Mouse (Mus musculus) intestine, postnatal 0 days (tissue): ENCODE measurements around the gene Gnl1. TPM values are rescaled to one million over a fixed set of nuclear protein-coding genes. Genes with fewer than 3 reads are reported as not detected.
A peak's percentile ranks its signal among the peaks of the same experiment; 100 is the strongest.
"Not testable (repeated sequence)": the region's sequence is repeated elsewhere in the genome, so short reads cannot be mapped to it uniquely, and the experiment has no call there.

Experiments used
- ATAC-seq: fragments of 200-750 bp; cut with Nextera tagmentation; 2 replicates; pipeline ENCODE4 v1.8.0; 2017; ENCODE audit warnings: mild to moderate bottlenecking, moderate TSS enrichment, moderate library complexity
- H3K27ac ChIP-seq: fragments of 300-500 bp; sonication (generic); 2 replicates; pipeline ENCODE4 v1.5.1; 2014; ENCODE audit warnings: mild to moderate bottlenecking, low read depth, low read length, moderate library complexity
- H3K27me3 ChIP-seq: fragments of 300-500 bp; sonication (generic); replicated peaks from 2 replicates; pipeline ENCODE4 v1.6.1; 2014; ENCODE audit warnings: low read length, mixed read lengths; ENCODE audit not compliant: control insufficient read depth, insufficient read depth
- H3K36me3 ChIP-seq: fragments of 300-500 bp; sonication (generic); 2 replicates; pipeline ENCODE4 v1.6.1; 2014; ENCODE audit warnings: mild to moderate bottlenecking, moderate library complexity; ENCODE audit not compliant: control insufficient read depth, insufficient read depth
- H3K4me1 ChIP-seq: fragments of 300-500 bp; sonication (generic); replicated peaks from 2 replicates; pipeline ENCODE4 v1.6.1; 2014; ENCODE audit warnings: antibody characterized with exemption, low read length, mixed read lengths; ENCODE audit not compliant: control insufficient read depth, insufficient read depth
- H3K4me2 ChIP-seq: fragments of 300-500 bp; sonication (generic); replicated peaks from 2 replicates; pipeline ENCODE4 v1.6.1; 2014; ENCODE audit warnings: low read depth, mild to moderate bottlenecking, moderate library complexity
- H3K4me3 ChIP-seq: fragments of 300-500 bp; sonication (generic); 2 replicates; pipeline ENCODE4 v1.5.1; 2014; ENCODE audit warnings: low read depth, low read length
- H3K9ac ChIP-seq: fragments of 300-500 bp; sonication (generic); 2 replicates; pipeline ENCODE4 v1.6.1; 2014; ENCODE audit warnings: mild to moderate bottlenecking, low read depth, low read length
- H3K9me3 ChIP-seq: fragments of 300-500 bp; sonication (generic); 2 replicates; pipeline ENCODE4 v1.6.1; 2016; ENCODE audit warnings: mixed run types; ENCODE audit not compliant: control insufficient read depth
- CTCF ChIP-seq: sonication (generic); IDR thresholded peaks from 2 replicates; pipeline ENCODE4 v1.5.1; 2016; ENCODE audit warnings: low read depth, mild to moderate bottlenecking, control low read depth, antibody characterized with exemption, moderate library complexity
- WGBS: fragments of 180-500 bp; shearing (Covaris S2); extraction: QIAGEN DNeasy Blood & Tissue Kit; methylation state at CpG from one replicate; pipeline ENCODE4 v1.1.7; 2014; 5-methylcytosine and 5-hydroxymethylcytosine counted together
- polyA plus RNA-seq: library from polyadenylated mRNA; unstranded; fragments of >200 nt; fragmentation: Nextera tagmentation; extraction: Ambion mirVana; gene quantifications from 2 replicates; pipeline ENCODE4 v1.2.1, GENCODE M21; 2015

Gene Gnl1
- polyA plus RNA-seq: 29.4 and 33.9 TPM in 2 replicates

GRCm38 (mm10) chr17:35979401-35980362, at the start of gene Gnl1, which contains the start of gene Prr3:
Gene Gnl1, plus strand, starts transcription at chr17:35979851.
Gene Prr3, minus strand, starts transcription at chr17:35980236.
- peak; percentile 55 for TF ChIP-seq CTCF
- Histone ChIP-seq H3K36me3 (peaks cover 19% of the 10 kb centered on the region), H3K9ac (peak within 1 kb of the TSS; percentile 75), H3K4me1 (0 out of 2 replicates have a peak, but pooled peaks cover 4% of the 10 kb centered on the region), H3K27ac (peak within 1 kb of the TSS; percentile 97), H3K9me3 (no peaks in the 10 kb centered on the region), H3K4me2 (peak within 1 kb of the TSS; percentile 99), H3K27me3 (no peaks in the 10 kb centered on the region), H3K4me3 (peak within 1 kb of the TSS; percentile 92)
- peak; percentile 88 for ATAC-seq
- WGBS: 1% methylated on average over 98 of the region's 109 CpGs

- no peaks in the 10 kb centered on the region for H3K9me3 ChIP-seq
- WGBS: 95% methylated on average over 12 of the region's 12 CpGs
- no peak overlapping the region for H3K4me2 ChIP-seq
- ATAC-seq: no peak
- TF ChIP-seq CTCF: no peak
- H3K9ac ChIP-seq: no peak overlapping the region
- no peaks in the 10 kb centered on the region for H3K27me3 ChIP-seq
- H3K27ac ChIP-seq: no peak overlapping the region
- no peaks in the 10 kb centered on the region for H3K4me1 ChIP-seq
- no peak overlapping the region for H3K4me3 ChIP-seq
- H3K36me3 ChIP-seq: peaks cover 47% of the 10 kb centered on the region
Observed at GRCm38 (mm10) chr17:35930627-35931026, 49.0 kb upstream of the Gnl1 start.

GRCm38 (mm10) chr17:35932608-35933007, 47.0 kb upstream of the Gnl1 start:
- TF ChIP-seq CTCF: no peak
- Histone ChIP-seq H3K9ac (no peak overlapping the region), H3K27me3 (no peaks in the 10 kb centered on the region), H3K4me2 (no peak overlapping the region), H3K4me3 (no peak overlapping the region), H3K4me1 (no peaks in the 10 kb centered on the region), H3K27ac (no peak overlapping the region), H3K9me3 (no peaks in the 10 kb centered on the region), H3K36me3 (peaks cover 35% of the 10 kb centered on the region)
- ATAC-seq: no peak
- 87% methylated on average over 4 of the region's 4 CpGs for WGBS

- H3K9ac ChIP-seq, H3K27ac ChIP-seq, H3K27me3 ChIP-seq, H3K9me3 ChIP-seq, ATAC-seq, H3K4me3 ChIP-seq, H3K36me3 ChIP-seq, H3K4me2 ChIP-seq, H3K4me1 ChIP-seq: not testable (repeated sequence)
- WGBS: 83% methylated on average over 14 of the region's 14 CpGs
Observed at GRCm38 (mm10) chr17:35935763-35936162, 43.9 kb upstream of the Gnl1 start.

- no peaks in the 10 kb centered on the region for H3K27me3 ChIP-seq
- H3K9me3 ChIP-seq: no peaks in the 10 kb centered on the region
- ATAC-seq: peak; percentile 61; the same call in 1 of the 2 replicates
- H3K4me3 ChIP-seq: no peak overlapping the region
- H3K4me1 ChIP-seq: no peaks in the 10 kb centered on the region
- H3K9ac ChIP-seq: no peak overlapping the region
- H3K36me3 ChIP-seq: no peaks in the 10 kb centered on the region
- no peak overlapping the region for H3K27ac ChIP-seq
- peak; percentile 91 for TF ChIP-seq CTCF
- H3K4me2 ChIP-seq: no peak overlapping the region
- WGBS: 38% methylated on average over 2 of the region's 2 CpGs
Observed at GRCm38 (mm10) chr17:35937700-35938348, 41.8 kb upstream of the Gnl1 start.

- ATAC-seq: no peak
- TF ChIP-seq CTCF: no peak
- Histone ChIP-seq H3K27me3 (no peaks in the 10 kb centered on the region), H3K4me2 (no peak overlapping the region), H3K27ac (no peak overlapping the region), H3K4me3 (no peak overlapping the region), H3K9me3 (no peaks in the 10 kb centered on the region), H3K9ac (no peak overlapping the region), H3K36me3 (no peaks in the 10 kb centered on the region), H3K4me1 (no peaks in the 10 kb centered on the region)
- WGBS: 52% methylated on average over 2 of the region's 2 CpGs
Observed at GRCm38 (mm10) chr17:35939108-35939507, 40.5 kb upstream of the Gnl1 start.
